Mouse (Mus musculus): Measurements from ENCODE around the gene Myrfl. TPM values are rescaled to one million over a fixed set of nuclear protein-coding genes. Genes with fewer than 3 reads are reported as not detected.

Gene Myrfl
- total and polyA plus RNA-seq, 3 experiments = 0.11 TPM; not detected in 2

DNA sequence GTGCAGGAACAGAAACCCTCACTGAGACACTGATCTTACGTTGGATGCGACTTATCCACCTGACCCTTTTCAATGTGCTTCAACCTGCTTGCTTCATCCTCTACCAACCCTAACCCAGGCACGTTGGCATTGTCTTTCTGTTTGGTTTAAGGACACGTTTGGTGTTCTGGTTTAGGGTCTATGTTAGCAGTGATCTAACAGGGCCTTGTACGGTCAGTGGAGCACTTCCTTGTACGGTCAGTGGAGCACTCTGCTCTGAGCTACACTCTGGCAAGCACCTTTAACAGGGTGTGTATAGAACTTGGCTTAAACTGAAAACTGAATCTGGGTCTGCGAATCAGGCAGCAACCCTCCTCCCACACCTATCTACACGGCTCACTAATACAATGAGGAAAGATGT is 18.6 kb upstream of the Myrfl start:
- Histone ChIP-seq H3K4me1 (ENCODE audit: insufficient read depth, low read depth, low read length) (no peaks in the 10 kb centered on the region), H3K9me3 (replicated peaks) (no peaks in the 10 kb centered on the region), H3K27me3 (ENCODE audit: insufficient read depth, low read length) (no peaks in the 10 kb centered on the region), H3K36me3 (replicated peaks) (peaks cover 82% of the 10 kb centered on the region), H3K4me3 (ENCODE audit: low read depth, low read length) (no peak overlapping the region)
- ATAC-seq (ENCODE audit: extremely low read depth, insufficient number of reproducible peaks, low FRiP score, poor library complexity, severe bottlenecking) (no peak), DNase-seq (ENCODE audit: low spot score) (no peak)
- TF ChIP-seq GATA2 (IDR thresholded peaks at IDR 0.05; ENCODE audit: borderline replicate concordance, low read depth, low read length) (no peak), CTCF (IDR thresholded peaks at IDR 0.05; ENCODE audit: low read depth, low read length) (no peak), TAL1 (conservative IDR thresholded peaks at IDR 0.05; ENCODE audit: low read depth, low read length) (no peak), POLR2AphosphoS5 (IDR thresholded peaks at IDR 0.05; ENCODE audit: insufficient replicate concordance, low read depth, low read length) (no peak), GATA1 (IDR thresholded peaks at IDR 0.05; ENCODE audit: borderline replicate concordance, low read length) (no peak)

DNA sequence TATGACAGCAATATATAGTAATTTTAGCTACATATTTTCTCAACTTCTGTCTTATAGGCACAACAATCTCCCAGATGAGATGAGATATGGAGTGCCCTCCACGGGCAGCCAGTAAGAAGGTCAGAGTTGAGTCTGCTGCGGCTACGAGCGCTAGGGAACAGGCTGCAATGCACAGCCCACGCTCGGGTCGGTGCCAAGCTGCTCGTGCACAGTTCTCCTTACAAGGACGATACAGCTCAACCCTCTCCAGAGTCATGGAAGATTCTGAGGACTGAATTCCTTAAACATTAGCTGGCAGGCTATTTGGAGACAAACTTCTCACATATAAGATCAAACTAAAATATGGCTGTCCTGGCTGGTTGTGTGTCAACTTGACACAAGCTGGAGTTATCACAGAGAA is 17.9 kb upstream of the Myrfl start:
- peaks cover 84% of the 10 kb centered on the region for H3K36me3 ChIP-seq (replicated peaks)
- DNase-seq (ENCODE audit: low spot score) (no peak), ATAC-seq (ENCODE audit: extremely low read depth, insufficient number of reproducible peaks, low FRiP score, poor library complexity, severe bottlenecking) (no peak)
- no peak overlapping the region for H3K4me3 ChIP-seq (ENCODE audit: low read depth, low read length)
- H3K27me3 ChIP-seq (ENCODE audit: insufficient read depth, low read length) = no peaks in the 10 kb centered on the region
- H3K4me1 ChIP-seq (ENCODE audit: insufficient read depth, low read depth, low read length) = no peaks in the 10 kb centered on the region
- no peak for TF ChIP-seq CTCF (IDR thresholded peaks at IDR 0.05; ENCODE audit: low read depth, low read length)
- TF ChIP-seq TAL1 (conservative IDR thresholded peaks at IDR 0.05; ENCODE audit: low read depth, low read length) = no peak
- TF ChIP-seq POLR2AphosphoS5 (IDR thresholded peaks at IDR 0.05; ENCODE audit: insufficient replicate concordance, low read depth, low read length) = no peak
- H3K9me3 ChIP-seq (replicated peaks) = no peaks in the 10 kb centered on the region

DNA sequence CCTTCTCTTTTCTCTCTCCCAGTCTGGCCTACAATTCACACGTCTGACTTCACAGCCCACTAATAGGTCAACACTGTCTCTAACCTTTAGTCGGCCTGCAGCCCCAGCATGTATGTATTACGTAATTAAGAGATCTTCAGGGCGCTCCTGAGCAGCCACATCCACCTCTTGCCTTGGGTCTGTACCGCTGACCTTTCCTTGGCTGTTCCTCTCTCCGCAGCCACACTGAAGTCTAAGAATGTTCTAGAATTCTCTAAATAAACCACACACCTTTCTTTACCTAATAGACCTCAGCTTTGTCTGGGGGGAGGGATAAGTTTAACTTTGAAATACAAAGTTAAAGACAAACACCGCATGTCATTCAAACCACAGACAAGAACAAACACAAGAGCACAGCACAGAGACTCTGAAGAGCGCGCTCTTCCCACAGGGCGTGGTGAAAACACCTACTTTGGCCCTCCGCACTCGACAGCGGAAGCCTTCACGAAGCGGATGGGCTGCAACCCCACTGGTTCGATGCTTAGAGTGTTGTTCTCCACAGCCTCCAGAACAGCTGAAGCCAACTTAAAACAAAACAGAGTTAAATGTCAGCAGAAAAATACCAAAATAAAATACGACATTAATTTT is 17.0 kb upstream of the Myrfl start:
- Histone ChIP-seq H3K9me3 (replicated peaks) (no peaks in the 10 kb centered on the region), H3K36me3 (replicated peaks) (peaks cover 85% of the 10 kb centered on the region), H3K4me1 (ENCODE audit: insufficient read depth, low read depth, low read length) (no peaks in the 10 kb centered on the region), H3K27me3 (ENCODE audit: insufficient read depth, low read length) (no peaks in the 10 kb centered on the region), H3K4me3 (ENCODE audit: low read depth, low read length) (no peak overlapping the region)
- ATAC-seq (ENCODE audit: extremely low read depth, insufficient number of reproducible peaks, low FRiP score, poor library complexity, severe bottlenecking) = no peak
- no peak for DNase-seq (ENCODE audit: low spot score)
- TF ChIP-seq TAL1 (conservative IDR thresholded peaks at IDR 0.05; ENCODE audit: low read depth, low read length) (no peak), CTCF (IDR thresholded peaks at IDR 0.05; ENCODE audit: low read depth, low read length) (no peak), GATA2 (IDR thresholded peaks at IDR 0.05; ENCODE audit: borderline replicate concordance, low read depth, low read length) (no peak), POLR2AphosphoS5 (IDR thresholded peaks at IDR 0.05; ENCODE audit: insufficient replicate concordance, low read depth, low read length) (no peak), GATA1 (IDR thresholded peaks at IDR 0.05; ENCODE audit: borderline replicate concordance, low read length) (no peak)

DNA sequence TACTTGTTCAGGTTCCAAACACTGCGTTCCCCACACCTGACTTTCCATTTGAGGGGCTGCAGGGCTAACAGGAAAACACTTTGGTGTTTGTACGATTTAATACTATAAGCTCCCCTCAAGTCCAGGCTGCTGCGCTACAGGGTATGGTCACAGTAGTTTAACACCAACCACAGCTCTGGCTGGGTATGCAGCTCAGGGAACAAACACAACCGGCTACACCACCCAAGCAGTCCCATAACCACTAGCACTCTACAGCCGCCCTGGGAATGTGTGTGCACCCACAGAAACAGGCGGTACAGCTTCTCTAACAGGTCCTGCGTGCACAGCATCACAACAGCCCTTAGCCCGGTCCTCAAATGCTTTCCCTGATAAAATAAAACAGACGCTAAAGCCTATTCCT is 16.1 kb upstream of the Myrfl start:
- no peaks in the 10 kb centered on the region for H3K4me1 ChIP-seq (ENCODE audit: insufficient read depth, low read depth, low read length)
- H3K4me3 ChIP-seq (ENCODE audit: low read depth, low read length) = no peak overlapping the region
- no peak for TF ChIP-seq GATA2 (IDR thresholded peaks at IDR 0.05; ENCODE audit: borderline replicate concordance, low read depth, low read length)
- DNase-seq (ENCODE audit: low spot score) (no peak), ATAC-seq (ENCODE audit: extremely low read depth, insufficient number of reproducible peaks, low FRiP score, poor library complexity, severe bottlenecking) (no peak)
- no peaks in the 10 kb centered on the region for H3K27me3 ChIP-seq (ENCODE audit: insufficient read depth, low read length)
- peaks cover 84% of the 10 kb centered on the region for H3K36me3 ChIP-seq (replicated peaks)
- H3K9me3 ChIP-seq (replicated peaks) = no peaks in the 10 kb centered on the region

DNA sequence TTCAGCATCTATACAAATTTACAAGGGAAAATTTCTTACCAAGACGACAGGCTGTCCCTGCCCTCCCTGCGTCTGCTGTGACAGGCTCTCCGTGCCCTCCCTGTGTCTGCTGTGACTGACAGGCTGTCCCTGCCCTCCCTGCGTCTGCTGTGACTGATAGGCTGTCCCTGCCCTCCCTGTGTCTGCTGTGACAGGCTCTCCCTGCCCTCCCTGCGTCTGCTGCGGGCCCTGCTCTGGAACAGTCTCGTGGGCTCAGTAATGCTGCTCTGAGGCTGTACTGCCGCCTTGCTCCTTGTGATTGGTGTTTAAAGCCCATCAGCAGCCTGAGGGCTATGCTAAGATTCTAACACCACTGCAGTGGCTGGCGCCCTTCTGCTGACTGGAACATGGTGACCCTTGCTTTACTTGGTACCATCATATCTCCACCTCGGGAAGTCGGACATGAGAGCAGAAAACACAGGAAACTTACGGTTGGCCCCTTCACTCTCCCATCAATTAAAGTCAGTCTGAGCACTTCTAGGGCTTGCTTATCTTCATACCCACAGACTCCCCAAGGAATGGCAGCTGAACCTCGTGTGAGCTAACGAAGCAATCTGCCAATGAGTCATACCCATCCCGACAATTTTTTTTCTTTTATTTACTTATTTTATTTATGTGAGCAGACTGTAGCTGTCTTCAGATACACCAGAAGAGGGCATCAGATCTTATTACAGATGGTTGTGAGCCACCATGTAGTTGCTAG is 12.4 kb upstream of the Myrfl start:
- no peak for ATAC-seq (ENCODE audit: extremely low read depth, insufficient number of reproducible peaks, low FRiP score, poor library complexity, severe bottlenecking)
- Histone ChIP-seq H3K36me3 (replicated peaks) (peaks cover 88% of the 10 kb centered on the region), H3K27me3 (ENCODE audit: insufficient read depth, low read length) (no peaks in the 10 kb centered on the region), H3K9me3 (replicated peaks) (no peaks in the 10 kb centered on the region), H3K4me3 (ENCODE audit: low read depth, low read length) (no peak overlapping the region), H3K4me1 (ENCODE audit: insufficient read depth, low read depth, low read length) (no peaks in the 10 kb centered on the region)
- TF ChIP-seq CTCF (IDR thresholded peaks at IDR 0.05; ENCODE audit: low read depth, low read length) (no peak), GATA1 (IDR thresholded peaks at IDR 0.05; ENCODE audit: borderline replicate concordance, low read length) (no peak), GATA2 (IDR thresholded peaks at IDR 0.05; ENCODE audit: borderline replicate concordance, low read depth, low read length) (no peak), TAL1 (conservative IDR thresholded peaks at IDR 0.05; ENCODE audit: low read depth, low read length) (no peak), POLR2AphosphoS5 (IDR thresholded peaks at IDR 0.05; ENCODE audit: insufficient replicate concordance, low read depth, low read length) (no peak)
- DNase-seq (ENCODE audit: low spot score) = no peak

DNA sequence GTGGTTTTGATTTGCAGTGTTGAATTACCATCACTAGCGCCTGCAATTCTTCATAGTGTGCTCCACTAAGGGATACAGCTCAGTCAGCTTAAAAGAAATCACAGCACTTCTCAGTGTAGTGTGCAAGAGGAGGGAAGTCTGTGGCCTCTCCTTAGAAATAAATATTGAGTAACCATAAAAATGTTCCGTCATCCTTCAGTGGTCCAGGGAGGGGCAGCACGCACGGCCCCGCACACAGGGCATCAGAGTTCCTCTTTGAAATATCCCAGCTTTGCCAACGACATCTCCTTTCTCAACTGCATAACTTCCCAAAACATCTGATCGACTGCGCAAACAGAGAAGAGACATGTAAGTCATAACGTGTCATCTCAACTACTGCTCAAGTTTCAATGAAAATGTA is 10.1 kb upstream of the Myrfl start:
- Histone ChIP-seq H3K4me3 (ENCODE audit: low read depth, low read length) (no peak overlapping the region), H3K36me3 (replicated peaks) (peaks cover 65% of the 10 kb centered on the region), H3K27me3 (ENCODE audit: insufficient read depth, low read length) (no peaks in the 10 kb centered on the region), H3K4me1 (ENCODE audit: insufficient read depth, low read depth, low read length) (no peaks in the 10 kb centered on the region), H3K9me3 (replicated peaks) (no peaks in the 10 kb centered on the region)
- no peak for DNase-seq (ENCODE audit: low spot score)
- no peak for ATAC-seq (ENCODE audit: extremely low read depth, insufficient number of reproducible peaks, low FRiP score, poor library complexity, severe bottlenecking)
- TF ChIP-seq GATA1 (IDR thresholded peaks at IDR 0.05; ENCODE audit: borderline replicate concordance, low read length) = no peak

DNA sequence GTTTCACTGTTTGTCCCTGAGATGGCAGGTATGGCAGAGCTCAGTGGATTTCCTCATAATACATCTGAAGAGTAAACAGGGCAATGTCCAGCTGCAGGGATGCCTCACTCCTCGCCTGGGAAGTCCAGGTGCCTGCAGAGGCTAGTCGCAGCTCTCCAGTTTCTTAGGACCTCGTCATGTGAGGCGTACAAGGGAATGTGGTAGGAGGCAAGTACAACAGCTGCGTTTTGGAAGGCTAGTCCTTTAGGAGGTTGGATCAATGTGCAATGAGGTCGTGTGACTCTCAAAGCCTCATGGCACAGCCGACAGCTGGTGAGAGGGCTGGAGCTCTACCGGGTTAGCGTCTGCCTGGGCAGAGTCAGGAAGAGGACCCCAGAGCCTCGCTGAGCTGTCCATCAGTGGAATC is 7.8 kb upstream of the Myrfl start:
- no peaks in the 10 kb centered on the region for H3K9me3 ChIP-seq (replicated peaks)
- no peaks in the 10 kb centered on the region for H3K4me1 ChIP-seq (ENCODE audit: insufficient read depth, low read depth, low read length)
- no peak overlapping the region for H3K4me3 ChIP-seq (ENCODE audit: low read depth, low read length)
- no peaks in the 10 kb centered on the region for H3K27me3 ChIP-seq (ENCODE audit: insufficient read depth, low read length)
- TF ChIP-seq POLR2AphosphoS5 (IDR thresholded peaks at IDR 0.05; ENCODE audit: insufficient replicate concordance, low read depth, low read length) (no peak), TAL1 (conservative IDR thresholded peaks at IDR 0.05; ENCODE audit: low read depth, low read length) (no peak), GATA1 (IDR thresholded peaks at IDR 0.05; ENCODE audit: borderline replicate concordance, low read length) (no peak), GATA2 (IDR thresholded peaks at IDR 0.05; ENCODE audit: borderline replicate concordance, low read depth, low read length) (no peak), CTCF (IDR thresholded peaks at IDR 0.05; ENCODE audit: low read depth, low read length) (no peak)
- H3K36me3 ChIP-seq (replicated peaks) = peaks cover 44% of the 10 kb centered on the region
- DNase-seq (ENCODE audit: low spot score) = no peak
- no peak for ATAC-seq (ENCODE audit: extremely low read depth, insufficient number of reproducible peaks, low FRiP score, poor library complexity, severe bottlenecking)
